Mouse (Mus musculus) R1 (cell line): ENCODE measurements at regions not wholly inside any gene's neighbourhood (a gene's known extent, or its start where the extent isn't known, plus 50 kb on each side); places are given as distances from the start of the nearest gene placed in this dataset.
"Not testable (repeated sequence)": the region's sequence is repeated elsewhere in the genome, so short reads cannot be mapped to it uniquely, and the experiment has no call there.

Source experiments
- DNase-seq: peaks from one replicate; pipeline ENCODE4 v3.0.0-alpha.2; 2018; ENCODE audit warnings: low read depth, low spot score

DNA sequence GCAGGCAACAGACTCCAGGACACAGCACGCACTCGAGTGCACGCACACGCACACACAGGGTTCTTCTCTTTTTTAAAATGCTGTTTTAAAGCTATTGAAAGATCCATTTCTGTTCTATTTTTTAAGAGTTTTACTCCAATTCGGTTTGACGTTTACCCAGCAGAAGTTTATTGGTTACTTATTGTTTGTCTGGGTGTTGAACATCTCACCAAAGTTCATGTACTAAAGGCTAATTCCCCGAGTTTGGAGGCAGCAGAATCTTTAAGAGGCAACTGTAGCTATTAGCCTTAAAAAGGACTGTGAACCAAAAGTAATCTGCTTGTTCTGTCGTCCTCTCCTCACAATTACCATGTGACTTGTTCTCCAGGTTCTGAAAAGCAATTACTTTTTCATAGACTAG, 263.0 kb upstream of the Nfia start:
- no peak for DNase-seq

DNA sequence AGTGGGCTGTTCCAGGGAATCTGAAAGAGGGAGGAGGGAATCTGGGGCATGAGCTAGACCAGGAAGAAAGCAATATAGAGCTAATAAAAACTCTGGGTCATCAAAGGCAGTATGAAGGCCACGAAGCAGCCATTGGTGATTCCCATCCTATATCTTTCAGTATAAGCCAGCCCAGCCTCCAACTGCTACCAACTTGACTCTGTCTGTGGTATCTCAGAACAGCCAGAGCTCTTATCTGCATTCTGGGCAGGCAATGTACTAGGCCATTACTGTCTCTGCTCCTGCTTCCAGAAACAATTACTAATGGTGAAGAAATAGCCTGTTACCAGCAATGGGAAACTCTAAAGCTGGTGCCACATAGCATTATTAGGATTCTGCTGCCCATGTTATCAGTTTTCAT, 266.8 kb upstream of the Nfia start:
- no peak for DNase-seq

DNA sequence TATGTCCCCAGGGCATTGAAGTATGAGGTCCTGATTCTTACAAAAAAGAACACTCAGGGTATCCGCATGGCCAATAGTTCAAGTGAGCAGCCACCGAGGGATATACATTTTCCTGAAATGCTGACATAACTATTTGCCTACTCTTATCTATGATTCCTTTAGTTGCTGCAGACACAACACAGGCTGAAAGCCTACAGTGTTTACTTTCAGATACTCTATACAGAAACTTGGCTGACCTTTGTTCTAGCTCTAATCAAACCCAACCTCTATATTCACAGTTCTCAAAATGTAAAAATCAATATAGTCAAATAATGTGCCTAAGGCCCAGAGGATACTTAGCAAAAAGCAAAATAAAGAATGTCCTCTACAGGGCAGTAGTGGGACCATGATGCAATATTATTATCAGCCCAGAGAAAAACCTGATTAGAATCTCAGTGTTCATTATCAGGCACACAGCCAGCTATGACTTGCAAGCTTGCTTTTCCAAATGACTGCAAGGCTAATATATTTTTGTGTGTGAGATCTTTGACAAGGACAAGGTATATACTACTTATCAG, 281.2 kb upstream of the Nfia start:
- DNase-seq = no peak

DNA sequence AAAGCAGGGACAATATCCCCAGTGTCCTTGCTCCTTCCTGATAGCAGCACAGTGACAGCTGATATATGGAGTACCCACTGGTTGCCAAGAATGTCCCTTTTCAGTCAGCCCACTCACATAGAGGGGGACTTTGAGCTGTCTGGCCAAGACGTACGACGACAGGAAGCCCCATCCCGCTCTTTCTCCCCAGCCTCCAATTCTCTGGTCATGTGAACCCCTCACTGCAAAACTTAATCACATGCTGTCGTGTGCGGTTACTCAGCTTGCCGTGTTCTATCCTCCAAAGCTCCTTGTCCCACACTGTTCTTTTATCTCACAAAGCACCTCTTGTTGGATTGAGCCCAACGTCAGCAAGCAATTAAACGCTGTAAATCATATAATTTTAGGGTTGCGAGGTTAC, 286.2 kb upstream of the Nfia start:
- no peak for DNase-seq

DNA sequence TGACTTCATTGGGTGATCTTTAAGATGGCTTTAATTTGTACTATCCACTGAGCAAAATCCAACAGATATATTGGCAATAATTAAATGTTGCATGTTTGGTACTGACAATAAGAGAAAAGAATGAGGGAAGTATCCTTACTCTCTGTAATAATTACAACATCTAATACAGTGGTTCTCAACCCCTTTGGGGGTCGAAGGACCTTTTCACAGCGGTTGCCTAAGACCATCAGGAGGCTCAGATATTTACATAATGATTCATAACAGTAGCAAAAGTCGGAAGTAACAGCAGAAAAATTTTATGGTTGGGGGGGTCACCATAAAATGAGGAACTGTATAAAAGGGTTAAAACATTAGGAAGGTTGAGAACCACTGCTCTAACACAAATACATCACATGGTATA, 287.3 kb upstream of the Nfia start:
- DNase-seq = no peak

DNA sequence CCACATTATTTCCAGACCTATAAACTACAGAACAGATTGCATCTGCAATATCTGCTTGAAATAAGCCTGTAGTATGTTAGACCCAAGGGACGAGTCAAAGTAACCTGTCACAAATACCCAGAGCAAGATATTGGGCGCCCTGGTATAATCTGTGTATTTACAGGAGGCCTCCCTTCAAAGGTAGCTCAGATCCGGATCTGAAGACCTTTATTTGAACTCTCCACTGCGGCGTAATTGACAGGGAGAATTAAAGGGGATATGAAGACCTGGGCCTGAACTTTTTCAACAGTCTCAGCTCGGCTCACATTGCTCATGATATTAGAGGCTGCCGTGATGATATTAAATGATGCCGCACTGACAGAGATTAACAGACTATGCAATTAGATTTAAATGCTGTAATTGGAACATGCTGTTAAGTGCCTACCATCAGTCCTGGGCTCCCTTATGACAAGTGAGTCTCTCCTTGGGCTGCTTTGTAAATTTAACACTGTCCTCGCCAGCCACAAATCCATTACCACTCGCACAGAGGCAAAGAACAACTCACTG, 289.8 kb upstream of the Nfia start:
- DNase-seq = no peak

DNA sequence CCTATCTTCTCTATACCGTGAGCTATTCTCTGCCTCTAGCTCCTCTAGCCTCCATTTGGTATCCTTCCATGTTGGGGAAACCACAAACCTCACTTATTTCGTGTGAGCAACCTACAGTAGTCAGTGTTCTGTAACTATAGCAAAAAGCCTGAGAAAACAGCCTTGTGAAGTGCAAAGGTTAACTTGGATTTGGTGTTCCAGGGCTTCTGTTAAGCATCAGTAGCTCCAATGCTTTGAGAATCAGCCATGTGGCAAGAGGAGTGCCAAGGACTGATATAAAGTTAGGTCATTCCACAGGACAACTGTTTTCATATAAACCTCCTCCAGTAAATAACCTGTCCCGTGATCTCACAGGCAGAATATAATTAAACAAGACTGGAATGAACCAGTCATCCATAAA, 290.7 kb upstream of the Nfia start:
- no peak for DNase-seq

DNA sequence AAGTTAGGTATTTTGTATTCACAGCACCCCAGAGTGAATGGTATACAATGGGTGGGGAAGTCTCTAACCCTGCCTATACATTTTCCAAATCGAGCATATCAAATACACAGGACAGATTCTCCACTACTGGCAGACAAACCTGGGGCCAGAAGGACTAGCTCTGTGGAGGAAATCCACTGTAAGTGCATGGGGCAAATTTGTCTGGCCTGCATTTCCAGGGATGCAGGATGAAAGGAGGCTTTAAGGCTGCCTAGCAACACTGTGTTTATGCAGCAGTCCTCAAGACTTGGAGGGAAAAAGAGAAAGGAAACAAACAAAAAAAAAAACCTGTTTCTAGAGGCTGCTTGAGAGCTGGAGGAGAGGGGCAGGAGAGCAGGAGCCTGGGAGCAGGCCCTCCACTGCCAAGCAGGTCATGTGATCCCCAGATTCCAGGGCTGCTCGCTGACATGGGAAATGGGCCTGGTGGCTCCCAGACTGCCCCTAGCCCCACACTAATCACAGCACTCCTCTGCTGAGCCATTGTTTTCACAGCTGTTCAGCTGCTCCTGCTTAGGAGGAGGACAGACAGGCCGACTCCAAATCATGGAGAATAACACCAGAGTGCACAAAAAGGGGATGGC, 293.7 kb upstream of the Gm10192 start:
- DNase-seq = peak; percentile 25

DNA sequence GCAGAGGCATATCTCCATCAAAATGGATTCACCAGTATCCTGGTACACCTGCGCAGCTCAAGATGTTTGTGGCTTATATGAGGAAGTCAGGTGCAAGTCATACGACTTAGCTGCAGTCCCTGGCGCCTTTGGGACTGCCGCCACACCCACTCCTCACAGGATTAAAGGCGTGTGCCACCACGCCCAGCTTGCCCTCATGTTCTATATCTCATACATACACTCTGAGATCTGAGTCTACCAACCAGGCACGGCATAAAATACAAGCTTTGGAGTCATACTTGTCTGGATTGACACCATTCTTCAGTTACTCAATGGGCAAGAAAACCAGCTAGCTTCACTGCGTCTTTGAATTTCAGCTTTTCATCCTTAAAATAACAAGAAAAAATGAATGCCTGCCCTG, 290.5 kb upstream of the Gm10192 start:
- DNase-seq = not testable (repeated sequence)

DNA sequence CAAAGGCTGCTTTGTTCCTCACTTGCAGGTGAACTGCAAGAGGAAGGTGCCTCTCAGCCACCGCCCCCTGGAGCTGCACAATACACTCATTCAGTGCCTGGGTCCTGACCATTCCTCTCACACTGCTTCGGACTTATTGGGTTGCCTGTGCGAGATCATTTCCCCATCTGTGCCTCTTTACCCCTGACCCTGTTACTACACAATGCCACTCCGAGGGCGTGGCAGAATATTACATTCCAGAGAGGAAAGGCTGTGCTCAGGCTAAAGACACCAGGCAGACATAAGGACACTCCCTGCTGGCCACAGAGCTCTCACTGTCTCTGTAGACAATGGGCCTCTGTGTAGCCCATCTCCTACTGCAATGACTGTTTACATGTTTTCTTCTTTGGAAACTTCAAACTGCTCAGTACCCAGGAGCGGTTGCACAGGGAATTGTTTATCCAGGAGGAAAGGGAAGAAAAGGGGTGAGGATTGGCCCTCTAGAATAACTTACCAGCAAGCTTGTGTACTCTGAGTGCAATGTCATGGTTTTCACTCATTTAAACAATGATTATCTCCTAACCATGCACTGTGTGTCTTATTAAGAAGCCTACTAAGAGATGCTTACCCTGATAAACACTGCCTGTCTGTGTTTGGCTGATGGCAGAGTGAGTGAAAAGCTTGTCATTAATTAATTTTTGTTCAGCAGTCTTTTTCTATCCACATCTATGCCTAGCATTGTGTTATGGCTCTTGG, 283.1 kb upstream of the Gm10192 start:
- DNase-seq = peak; percentile 71

DNA sequence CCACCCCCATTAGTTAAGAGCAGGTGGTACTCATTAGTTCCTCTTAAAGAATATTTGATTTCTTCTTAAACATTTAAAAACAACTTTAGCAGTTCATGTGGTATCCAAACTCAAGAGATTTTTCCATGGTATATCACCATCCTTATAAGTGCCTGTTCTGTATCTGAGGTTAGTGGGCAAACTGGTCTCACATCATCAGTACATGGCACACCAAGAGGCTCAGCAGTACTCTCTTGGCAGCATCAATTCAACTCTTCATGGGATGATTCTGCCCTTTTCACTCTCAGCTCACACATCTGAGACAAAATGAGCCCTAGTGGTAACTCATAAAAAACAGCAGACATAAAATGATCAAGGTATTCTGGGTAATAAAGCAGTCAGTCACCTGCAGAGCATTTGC, 282.6 kb upstream of the Gm10192 start:
- no peak for DNase-seq

DNA sequence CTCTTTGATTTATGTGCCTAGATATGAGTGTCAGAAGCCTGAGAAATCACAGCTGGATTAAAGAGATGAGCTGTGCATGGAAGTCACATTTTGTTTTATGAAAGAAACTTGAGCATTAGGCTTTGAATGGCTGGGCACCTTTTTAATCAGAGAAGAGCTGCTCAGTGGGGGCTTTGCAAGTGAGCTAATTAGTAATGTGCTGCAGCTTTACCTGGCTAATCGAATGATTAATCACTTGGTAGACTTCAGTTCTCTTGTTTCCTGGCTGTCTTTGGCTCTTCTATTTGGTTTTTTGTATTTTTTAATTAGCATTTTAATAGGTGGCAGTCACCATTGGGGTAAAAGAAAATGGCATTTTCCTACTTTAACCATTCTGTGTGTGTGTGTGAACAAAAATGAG, 278.2 kb upstream of the Gm10192 start:
- DNase-seq = no peak

DNA sequence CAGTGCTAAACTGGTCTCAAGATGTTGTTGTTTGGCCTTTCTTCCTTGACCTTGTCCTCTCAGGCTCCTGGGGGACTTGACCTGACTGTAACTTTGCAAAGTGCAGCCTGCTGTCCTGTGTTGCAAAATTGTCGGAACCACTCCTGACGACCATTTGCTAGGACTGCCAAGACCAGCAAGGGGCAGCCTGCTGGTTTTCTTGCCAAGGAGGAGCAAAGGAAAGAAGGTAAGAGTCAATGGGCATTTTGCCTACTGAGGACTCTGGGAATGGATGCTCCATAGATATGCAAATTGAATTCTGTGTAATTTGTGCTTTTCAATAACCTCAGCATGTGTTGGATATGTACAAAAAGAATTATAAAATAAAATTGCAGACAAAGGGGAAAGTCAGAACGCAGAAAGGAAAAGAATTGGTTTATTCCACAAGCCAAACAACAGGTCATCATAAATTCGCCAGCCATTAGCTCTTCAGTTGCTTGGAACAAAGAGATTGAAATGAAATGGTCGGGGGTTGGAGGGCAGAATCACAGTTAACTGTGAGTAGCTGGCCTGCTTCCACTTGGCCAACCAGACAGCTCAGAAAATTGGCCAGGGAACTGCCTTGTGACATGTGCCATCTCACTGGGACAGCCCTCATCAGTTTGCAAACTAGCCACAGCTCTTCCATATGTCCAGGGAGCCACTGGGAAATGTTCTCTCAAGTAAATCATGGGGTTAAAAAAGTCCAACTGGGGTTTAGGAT, 256.5 kb upstream of the Gm10192 start:
- no peak for DNase-seq

DNA sequence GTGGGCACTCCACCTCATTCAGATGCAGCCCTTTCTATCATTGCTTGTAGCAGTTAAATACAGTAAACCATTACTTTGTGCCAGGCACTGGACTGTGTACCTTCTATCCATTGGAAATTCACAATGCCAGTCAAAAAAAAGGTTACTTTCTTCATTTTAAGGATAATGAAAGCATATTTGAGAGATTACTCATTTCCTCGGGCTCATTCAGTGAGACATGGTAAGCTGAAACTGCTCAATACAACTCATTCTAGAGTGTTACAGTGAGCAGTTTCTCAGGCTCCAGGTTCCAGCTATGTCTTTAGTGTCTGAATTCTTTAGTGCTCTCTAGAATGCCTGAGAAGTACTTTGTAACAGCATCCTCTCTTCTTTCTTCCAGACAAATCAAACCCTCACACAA, 249.7 kb upstream of the Gm10192 start:
- DNase-seq = no peak

DNA sequence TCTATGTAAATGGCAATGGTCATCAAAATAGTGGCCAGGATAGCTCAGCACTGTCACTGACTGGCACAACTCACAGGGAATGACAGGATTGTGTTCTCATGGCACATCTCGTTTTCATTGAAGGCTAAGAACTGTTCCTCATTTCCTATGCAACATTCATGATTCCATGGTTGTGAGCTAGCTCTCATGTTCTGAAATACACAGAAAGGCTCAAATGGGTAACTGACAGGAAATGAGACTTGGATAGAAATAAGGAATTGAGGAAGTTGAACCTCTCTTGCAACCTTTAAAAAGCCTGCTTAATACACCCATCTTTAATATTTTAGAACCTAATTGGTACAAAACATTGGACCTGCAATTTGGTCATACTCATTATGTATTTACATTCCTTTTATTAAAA, 249.1 kb upstream of the Gm10192 start:
- no peak for DNase-seq

DNA sequence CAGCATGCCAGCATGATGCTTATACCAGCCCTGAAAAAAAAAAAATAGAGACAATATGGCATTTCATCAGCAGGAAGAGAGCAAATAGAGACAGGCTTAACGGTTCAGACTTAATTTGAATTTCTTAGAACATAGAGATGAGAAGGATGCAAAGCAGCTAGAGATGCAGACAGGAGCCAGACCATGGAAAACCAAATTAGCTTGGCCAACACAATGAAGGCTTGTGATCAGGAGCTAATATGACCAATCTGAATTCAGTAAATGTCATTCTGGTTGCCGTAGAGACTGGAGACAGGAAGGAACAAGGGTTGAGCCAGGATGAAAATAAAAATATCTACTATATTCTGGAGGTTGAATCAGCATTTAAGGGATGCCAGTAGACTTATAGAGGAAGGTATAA, 248.3 kb upstream of the Gm10192 start:
- no peak for DNase-seq

DNA sequence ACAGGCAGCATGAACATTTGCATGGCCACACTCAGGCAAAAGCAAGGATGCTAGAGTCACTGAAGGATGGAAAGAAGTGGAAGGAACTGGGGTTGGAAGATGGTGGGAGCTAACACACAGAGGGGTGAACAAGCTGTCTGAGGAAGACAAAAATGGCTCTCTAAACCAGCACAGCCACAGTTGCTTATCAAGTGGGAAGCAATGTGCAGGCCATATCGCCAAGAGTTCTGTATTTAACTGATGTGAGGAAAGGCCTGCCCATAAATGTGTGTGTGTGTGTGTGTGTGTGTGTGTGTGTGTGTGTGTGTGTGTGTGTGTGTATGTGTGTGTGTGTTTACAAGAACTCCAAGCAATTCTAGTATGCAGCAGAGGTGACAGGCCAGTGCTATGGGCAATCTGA, 236.9 kb upstream of the Gm10192 start:
- no peak for DNase-seq

DNA sequence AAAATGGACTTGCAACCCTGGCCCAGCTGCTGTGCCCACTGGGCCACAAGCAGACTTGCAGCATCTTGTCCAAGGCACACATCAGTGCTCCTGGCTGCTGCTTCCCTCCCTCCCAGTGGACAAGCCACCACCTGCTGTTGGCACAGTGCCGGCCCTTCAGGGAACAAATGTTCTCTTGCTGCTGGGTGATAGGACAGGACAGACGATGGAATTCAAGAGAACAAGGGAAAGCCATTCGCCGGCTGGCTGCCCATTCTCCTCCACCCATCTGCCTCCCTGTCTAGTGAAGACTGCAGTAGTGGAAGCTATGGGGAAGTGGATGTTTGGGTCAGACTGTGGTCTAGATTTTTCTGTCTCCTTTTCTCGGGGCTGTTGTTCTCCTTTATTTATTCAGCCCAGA, 235.7 kb upstream of the Gm10192 start:
- DNase-seq = no peak

DNA sequence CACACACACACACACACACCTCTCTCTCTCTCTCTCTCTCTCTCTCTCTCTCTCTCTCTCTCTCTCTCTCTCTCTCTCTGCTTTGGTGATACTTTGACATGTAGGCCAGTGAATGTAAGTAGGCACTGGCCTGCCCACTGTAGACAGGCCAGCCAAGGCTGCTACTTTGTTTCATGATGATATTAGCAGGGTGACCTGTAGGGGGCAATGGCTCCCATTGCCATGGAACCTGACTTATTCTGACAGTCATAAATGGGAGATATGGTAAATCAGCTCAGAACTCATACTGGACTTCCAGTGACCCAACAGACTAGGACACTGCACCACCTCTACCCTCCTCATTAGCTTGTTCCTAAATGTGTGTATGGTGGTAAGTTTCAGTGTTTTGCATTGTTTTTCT, 235.0 kb upstream of the Gm10192 start:
- peak; percentile 5 for DNase-seq

DNA sequence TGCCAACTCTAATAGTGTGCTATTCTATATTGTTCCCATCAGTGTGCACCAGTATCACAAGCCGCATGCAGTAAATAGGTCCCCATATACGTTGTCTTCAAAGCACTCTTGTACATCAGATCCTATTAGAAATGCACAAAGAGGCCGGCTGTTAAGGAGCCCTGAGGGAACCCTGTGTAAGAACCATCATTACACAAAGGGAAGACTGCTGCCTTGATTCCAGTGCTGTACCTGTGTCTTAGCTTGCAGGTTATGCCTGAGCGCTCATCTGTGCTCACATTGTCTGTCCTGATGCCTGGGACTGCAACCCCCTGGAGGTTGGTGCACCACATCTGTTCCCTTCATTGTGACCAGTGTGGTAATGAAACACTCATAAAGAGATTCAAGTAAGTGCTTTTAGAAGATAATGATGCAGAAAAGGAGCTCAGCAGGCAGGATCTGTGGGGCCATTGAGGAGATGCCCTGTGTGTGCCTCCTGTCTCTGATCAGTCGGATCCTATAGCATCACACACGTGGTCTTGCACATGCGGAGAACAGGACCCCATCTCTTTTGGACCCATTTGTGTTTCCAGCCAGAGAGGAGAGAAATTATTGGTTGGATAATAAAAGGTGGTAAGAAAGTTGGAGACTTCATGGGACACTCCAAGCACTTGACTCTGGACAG, 225.8 kb upstream of the Gm10192 start:
- DNase-seq = no peak

DNA sequence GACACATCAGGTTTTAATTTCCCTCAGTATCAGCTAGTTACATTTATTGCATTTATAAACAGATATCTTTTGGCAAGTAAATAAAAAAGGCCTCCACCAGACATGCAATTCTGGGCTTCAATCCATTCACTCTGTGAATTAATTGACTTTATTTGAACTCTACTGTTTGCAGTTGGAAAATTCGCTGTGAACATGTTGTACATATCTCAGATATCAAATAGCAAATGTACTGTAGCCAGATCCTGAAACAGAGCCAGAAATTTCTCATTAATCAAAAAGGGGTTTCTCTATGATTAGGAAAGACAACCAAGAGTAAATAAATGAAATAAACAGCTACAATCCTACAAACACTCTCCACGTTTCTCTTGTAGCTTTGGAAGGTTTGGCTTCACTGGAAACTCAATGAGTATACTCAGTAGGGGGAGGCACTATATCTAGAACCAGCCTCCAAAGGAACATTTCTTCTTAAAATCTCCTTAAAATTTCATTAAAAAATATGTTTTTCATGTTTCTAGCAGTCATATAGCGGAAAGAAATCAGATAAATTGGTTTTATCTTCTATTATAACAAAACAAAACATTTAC, 211.8 kb upstream of the Gm10192 start:
- DNase-seq = no peak

DNA sequence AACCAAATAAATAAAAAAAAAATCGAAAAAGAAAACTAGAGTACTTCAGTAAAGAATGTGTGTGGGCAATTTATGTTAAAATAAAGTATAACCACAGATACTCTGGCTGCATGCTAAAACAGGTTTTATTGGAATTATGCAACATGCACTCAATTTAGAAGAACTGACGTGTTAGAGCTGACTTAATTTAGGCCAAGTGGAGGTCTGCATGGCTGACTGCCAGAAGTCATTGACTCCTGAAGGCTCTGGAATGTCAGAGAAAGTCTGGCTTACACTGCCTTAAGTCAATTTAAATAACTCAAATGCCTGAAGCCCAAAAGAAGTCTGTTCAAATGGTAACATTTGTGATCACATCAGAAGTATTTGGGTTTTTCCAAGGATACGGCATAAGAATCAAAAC, 198.1 kb upstream of the Gm10192 start:
- DNase-seq = no peak
